Mouse (Mus musculus) activated CD4-positive, CD25-positive, alpha-beta regulatory T cell (primary cell): Measurements from ENCODE around the gene Fsip1. TPM values are rescaled to one million over a fixed set of nuclear protein-coding genes. Genes with fewer than 3 reads are reported as not detected.

Source experiments
- polyA plus RNA-seq, 2 experiments: library from polyadenylated mRNA; unstranded; fragments of 100-300 nt; shearing (Covaris generic); gene quantifications; one replicate each; pipeline ENCODE4 v1.2.1; 2017

Fsip1 gene
- polyA plus RNA-seq = under 1 TPM in 1 of 2 experiments, not detected in 1; 0.21 TPM

DNA sequence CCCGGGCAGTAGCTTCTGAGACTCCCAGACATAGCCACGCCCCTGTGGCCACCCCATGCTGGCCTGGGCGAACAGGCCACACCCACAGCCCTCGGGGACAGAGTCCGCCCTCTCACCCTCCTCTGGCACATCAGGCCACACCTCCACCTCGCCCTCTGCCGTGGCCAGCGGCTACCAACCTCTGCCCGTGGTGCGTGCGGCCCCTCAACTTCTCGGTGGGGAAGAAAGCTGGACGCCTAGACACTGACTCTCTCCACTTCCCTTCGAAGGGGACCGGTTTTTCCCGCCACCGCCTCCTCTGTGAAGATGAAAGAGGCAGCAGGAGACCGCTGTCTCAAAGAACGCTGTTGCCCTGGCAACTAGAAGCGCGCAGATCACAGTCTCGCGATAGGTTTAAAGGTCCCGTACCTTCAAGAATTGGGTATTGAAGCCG is at the start of gene Fsip1:
Gene Fsip1, minus strand, starts transcription at position 346 of the 433 bp plus-strand sequence.

GRCm38 (mm10) chr2:118111488-118112131 is 145.2 kb downstream of the Fsip1 start, which contains the start of gene Thbs1:
Gene Thbs1 (plus strand): TSS chr2:118111876.

Other genes with a start within 250 kb of the Fsip1 start
- gene Thbs1, start 145.1 kb downstream of the Fsip1 start, polyA plus RNA-seq = not detected
- gene Gpr176, start 116.5 kb upstream of the Fsip1 start, polyA plus RNA-seq = under 1 TPM in 1 of 2 experiments, not detected in 1; 0.52 TPM
- 1 to 10 TPM; 4.2 to 5.2 TPM for gene Eif2ak4, start 131.7 kb upstream of the Fsip1 start, polyA plus RNA-seq
- 100 to 1,000 TPM; 306 to 343 TPM for gene Srp14, start 222.7 kb upstream of the Fsip1 start, polyA plus RNA-seq